Mouse (Mus musculus): ENCODE data around the gene Mrpl50. TPM values are rescaled to one million over a fixed set of nuclear protein-coding genes. Genes with fewer than 3 reads are reported as not detected.

Gene Mrpl50
- total and polyA plus RNA-seq, 3 experiments: 11.5 to 51.1 (median 46.1) TPM

DNA sequence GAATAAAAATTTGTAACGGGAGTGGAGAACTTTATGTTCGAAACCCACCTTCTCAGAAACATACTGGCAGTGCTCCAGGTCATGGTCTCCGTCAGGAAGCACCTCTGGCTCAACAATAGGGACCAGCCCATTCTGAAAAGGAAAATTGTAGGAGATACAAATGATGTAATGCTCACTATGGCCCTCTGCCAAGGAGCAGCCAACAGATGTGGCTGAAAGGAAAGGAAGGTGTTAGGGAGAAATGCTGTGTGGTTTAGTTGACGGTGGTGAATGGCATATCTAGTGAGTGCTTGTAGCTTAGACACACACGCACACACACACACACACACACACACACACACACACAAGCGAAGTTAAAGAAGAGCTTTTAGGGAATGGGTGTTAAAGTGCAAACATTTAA lies 18.8 kb upstream of the Mrpl50 start:
- no peak for TF ChIP-seq POLR2A (IDR thresholded peaks at IDR 0.05; ENCODE audit: insufficient read depth, low read depth, low read length)
- TF ChIP-seq EP300 (IDR thresholded peaks at IDR 0.05; ENCODE audit: insufficient read depth, low read depth, low read length): no peak
- TF ChIP-seq CTCF (IDR thresholded peaks at IDR 0.05): no peak
- Histone ChIP-seq H3K27me3 (ENCODE audit: control insufficient read depth, insufficient read depth, low read length) (no peaks in the 10 kb centered on the region), H3K4me1 (ENCODE audit: control insufficient read depth, insufficient read depth, low read length) (no peaks in the 10 kb centered on the region), H3K36me3 (ENCODE audit: control insufficient read depth, insufficient read depth, low read length) (peaks cover 2% of the 10 kb centered on the region; the same call in 1 of the 2 replicates), H3K4me3 (no peak overlapping the region), H3K9ac (ENCODE audit: low read depth, low read length) (no peak overlapping the region), H3K79me2 (replicated peaks; ENCODE audit: control insufficient read depth, insufficient read depth, low read length) (no peaks in the 10 kb centered on the region), H3K27ac (no peak overlapping the region)
- intact Hi-C loops (cut with DNase I): no loop called here
- WGBS: 23% methylated on average over 6 of the region's 6 CpGs
- DNase-seq: no peak

DNA sequence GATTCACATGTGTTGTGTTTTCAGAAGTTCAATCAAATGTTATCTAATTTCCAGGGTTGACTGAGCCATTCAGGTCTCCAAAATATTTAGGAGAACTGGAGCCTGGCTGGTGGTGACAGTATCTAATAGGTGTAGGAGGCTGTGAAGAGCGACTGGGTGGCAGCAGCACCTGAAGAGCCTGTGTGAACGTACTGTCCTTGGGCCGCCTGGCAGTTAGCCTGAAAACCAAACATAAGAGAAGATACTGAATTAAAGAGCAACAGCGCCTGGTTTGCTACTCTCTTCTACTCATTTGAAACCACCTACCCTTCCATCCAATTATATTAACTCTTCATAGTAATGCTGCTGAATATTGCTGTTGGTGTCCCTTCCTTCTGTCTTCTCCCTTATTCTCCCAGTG lies 15.8 kb upstream of the Mrpl50 start:
- TF ChIP-seq EP300 (IDR thresholded peaks at IDR 0.05; ENCODE audit: insufficient read depth, low read depth, low read length): no peak
- TF ChIP-seq POLR2A (IDR thresholded peaks at IDR 0.05; ENCODE audit: insufficient read depth, low read depth, low read length): no peak
- no peak for TF ChIP-seq CTCF (IDR thresholded peaks at IDR 0.05)
- H3K4me1 ChIP-seq (ENCODE audit: control insufficient read depth, insufficient read depth, low read length): no peaks in the 10 kb centered on the region
- no peaks in the 10 kb centered on the region for H3K27me3 ChIP-seq (ENCODE audit: control insufficient read depth, insufficient read depth, low read length)
- intact Hi-C loops (cut with DNase I): no loop called here
- no peaks in the 10 kb centered on the region for H3K79me2 ChIP-seq (replicated peaks; ENCODE audit: control insufficient read depth, insufficient read depth, low read length)
- no peak overlapping the region for H3K27ac ChIP-seq
- DNase-seq: peak in 1 of 2 experiments; percentile 16
- 60% methylated on average over 4 of the region's 4 CpGs for WGBS
- H3K36me3 ChIP-seq (ENCODE audit: control insufficient read depth, insufficient read depth, low read length): peaks cover 2% of the 10 kb centered on the region; the same call in 1 of the 2 replicates
- no peak overlapping the region for H3K4me3 ChIP-seq
- no peak overlapping the region for H3K9ac ChIP-seq (ENCODE audit: low read depth, low read length)

DNA sequence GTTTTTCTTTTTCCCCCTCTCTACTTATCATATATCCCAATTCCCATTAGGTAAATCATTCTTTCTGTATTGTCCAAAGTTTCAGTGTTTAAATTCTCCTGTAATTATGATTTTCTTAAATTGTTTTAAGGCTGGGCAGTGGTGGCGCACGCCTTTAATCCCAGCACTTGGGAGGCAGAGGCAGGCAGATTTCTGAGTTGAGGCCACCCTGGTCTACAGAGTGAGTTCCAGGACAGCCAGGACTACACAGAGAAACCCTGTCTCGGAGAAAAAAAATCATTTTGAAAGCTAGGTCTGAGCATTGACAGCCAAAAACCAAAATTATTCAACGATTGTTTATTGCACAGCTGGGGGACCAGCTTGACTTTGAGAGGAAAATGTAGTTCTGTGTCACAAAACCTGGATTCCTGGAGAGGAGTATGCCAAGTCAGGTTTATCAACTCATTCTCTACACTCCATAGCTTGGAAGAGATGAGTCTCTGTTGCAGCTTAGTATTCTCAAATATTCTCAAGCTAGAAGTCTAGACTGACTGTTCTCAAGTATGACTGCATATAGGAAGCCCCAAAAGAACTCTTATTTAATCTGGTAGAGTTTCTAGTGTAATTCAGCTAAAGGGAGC lies 14.9 kb upstream of the Mrpl50 start:
- H3K9ac ChIP-seq (ENCODE audit: low read depth, low read length): no peak overlapping the region
- intact Hi-C loops (cut with DNase I): no loop called here
- no peak for TF ChIP-seq POLR2A (IDR thresholded peaks at IDR 0.05; ENCODE audit: insufficient read depth, low read depth, low read length)
- no peak for TF ChIP-seq CTCF (IDR thresholded peaks at IDR 0.05)
- no peak for TF ChIP-seq EP300 (IDR thresholded peaks at IDR 0.05; ENCODE audit: insufficient read depth, low read depth, low read length)
- no peaks in the 10 kb centered on the region for H3K79me2 ChIP-seq (replicated peaks; ENCODE audit: control insufficient read depth, insufficient read depth, low read length)
- 94% methylated on average over 4 of the region's 4 CpGs for WGBS
- H3K36me3 ChIP-seq (ENCODE audit: control insufficient read depth, insufficient read depth, low read length): peaks cover 2% of the 10 kb centered on the region; the same call in 1 of the 2 replicates
- no peak overlapping the region for H3K4me3 ChIP-seq
- no peaks in the 10 kb centered on the region for H3K4me1 ChIP-seq (ENCODE audit: control insufficient read depth, insufficient read depth, low read length)
- no peak overlapping the region for H3K27ac ChIP-seq
- H3K27me3 ChIP-seq (ENCODE audit: control insufficient read depth, insufficient read depth, low read length): no peaks in the 10 kb centered on the region
- no peak for DNase-seq

DNA sequence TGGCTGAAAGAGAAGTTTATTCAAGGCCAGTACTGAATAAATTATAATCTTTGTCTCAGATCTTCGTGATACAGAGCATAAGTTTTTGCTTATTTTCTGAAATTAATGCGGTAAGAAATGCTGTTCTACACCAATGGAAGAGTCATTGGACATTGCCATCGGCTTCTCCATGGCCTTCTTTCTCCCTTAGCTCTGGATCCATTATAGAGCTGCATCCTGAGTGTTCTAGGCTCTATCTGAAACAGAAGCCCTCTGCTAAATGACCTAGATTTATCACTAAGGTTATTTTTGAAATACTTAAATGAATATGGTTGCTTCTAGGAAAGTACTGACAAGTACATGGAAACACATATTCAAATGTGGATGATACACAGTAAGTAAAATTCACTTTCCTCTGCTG lies 14.1 kb upstream of the Mrpl50 start:
- no peak for TF ChIP-seq CTCF (IDR thresholded peaks at IDR 0.05)
- no peak for TF ChIP-seq EP300 (IDR thresholded peaks at IDR 0.05; ENCODE audit: insufficient read depth, low read depth, low read length)
- TF ChIP-seq POLR2A (IDR thresholded peaks at IDR 0.05; ENCODE audit: insufficient read depth, low read depth, low read length): no peak
- WGBS: 90% methylated on average over 3 of the region's 3 CpGs

GRCm38 (mm10) chr4:49522576-49522975 lies 1.7 kb upstream of the Mrpl50 start:
- intact Hi-C loops (cut with DNase I): loop anchor here (10.0 kb wide), 1 partner anchor 1248 kb away; the partner anchor contains the start of genes Erp44 and Invs
- Histone ChIP-seq H3K9ac (ENCODE audit: low read depth, low read length) (no peak overlapping the region), H3K36me3 (ENCODE audit: control insufficient read depth, insufficient read depth, low read length) (peaks cover 7% of the 10 kb centered on the region), H3K27me3 (ENCODE audit: control insufficient read depth, insufficient read depth, low read length) (no peaks in the 10 kb centered on the region), H3K79me2 (replicated peaks; ENCODE audit: control insufficient read depth, insufficient read depth, low read length) (no peaks in the 10 kb centered on the region), H3K4me3 (no peak overlapping the region), H3K4me1 (ENCODE audit: control insufficient read depth, insufficient read depth, low read length) (peaks cover 3% of the 10 kb centered on the region), H3K27ac (no peak overlapping the region)
- peak; percentile 24 to 32 for DNase-seq
- WGBS: 35% methylated on average over 9 of the region's 9 CpGs
- TF ChIP-seq EP300 (IDR thresholded peaks at IDR 0.05; ENCODE audit: insufficient read depth, low read depth, low read length): no peak
- no peak for TF ChIP-seq CTCF (IDR thresholded peaks at IDR 0.05)
- TF ChIP-seq POLR2A (IDR thresholded peaks at IDR 0.05; ENCODE audit: insufficient read depth, low read depth, low read length): no peak

More for the DNA sequence above, 14.1 kb upstream of the Mrpl50 start:
- no peak overlapping the region for H3K4me3 ChIP-seq
- intact Hi-C loops (cut with DNase I): no loop called here
- H3K36me3 ChIP-seq (ENCODE audit: control insufficient read depth, insufficient read depth, low read length): peaks cover 2% of the 10 kb centered on the region; the same call in 1 of the 2 replicates
- H3K79me2 ChIP-seq (replicated peaks; ENCODE audit: control insufficient read depth, insufficient read depth, low read length): no peaks in the 10 kb centered on the region
- DNase-seq: no peak
- no peak overlapping the region for H3K9ac ChIP-seq (ENCODE audit: low read depth, low read length)
- H3K4me1 ChIP-seq (ENCODE audit: control insufficient read depth, insufficient read depth, low read length): no peaks in the 10 kb centered on the region
- no peak overlapping the region for H3K27ac ChIP-seq
- H3K27me3 ChIP-seq (ENCODE audit: control insufficient read depth, insufficient read depth, low read length): no peaks in the 10 kb centered on the region

- WGBS: under 1% methylated on average over 17 of the region's 17 CpGs
- peak overlapping the region; percentile 69 for H3K27ac ChIP-seq
Observed at GRCm38 (mm10) chr4:49521346-49521745, 453 bp upstream of the Mrpl50 start.

More at GRCm38 (mm10) chr4:49521346-49521745, 453 bp upstream of the Mrpl50 start:
- Histone ChIP-seq H3K79me2 (replicated peaks; ENCODE audit: control insufficient read depth, insufficient read depth, low read length) (no peaks in the 10 kb centered on the region), H3K27me3 (ENCODE audit: control insufficient read depth, insufficient read depth, low read length) (no peaks in the 10 kb centered on the region), H3K4me3 (peak overlapping the region; percentile 78), H3K4me1 (ENCODE audit: control insufficient read depth, insufficient read depth, low read length) (peaks cover 3% of the 10 kb centered on the region), H3K9ac (ENCODE audit: low read depth, low read length) (peak overlapping the region; percentile 87), H3K36me3 (ENCODE audit: control insufficient read depth, insufficient read depth, low read length) (peaks cover 7% of the 10 kb centered on the region)
- DNase-seq: no peak
- no peak for TF ChIP-seq EP300 (IDR thresholded peaks at IDR 0.05; ENCODE audit: insufficient read depth, low read depth, low read length)
- no peak for TF ChIP-seq POLR2A (IDR thresholded peaks at IDR 0.05; ENCODE audit: insufficient read depth, low read depth, low read length)
- TF ChIP-seq CTCF (IDR thresholded peaks at IDR 0.05): no peak
- intact Hi-C loops (cut with DNase I): loop anchor here (1.0 to 10.0 kb wide), 3 partner anchors 45 to 1247 kb away; partner anchors contain the start of genes Erp44 and Invs
